Mouse (Mus musculus) C2C12 (cell line): ENCODE results near the gene Plekhg6. TPM values are rescaled to one million over a fixed set of nuclear protein-coding genes. Genes with fewer than 3 reads are reported as not detected.

ENCODE experiments used
- H3K27me3 ChIP-seq: one replicate; pipeline ENCODE4 v1.6.1; 2011; ENCODE audit not compliant: control insufficient read depth, insufficient read depth, insufficient read length
- H3K36me3 ChIP-seq: one replicate; pipeline ENCODE4 v1.6.1; 2011; ENCODE audit not compliant: control insufficient read depth, insufficient read depth
- H3K4me3 ChIP-seq: one replicate; pipeline ENCODE4 v1.5.1; 2011; ENCODE audit warnings: mild to moderate bottlenecking, control low read depth; ENCODE audit not compliant: poor library complexity, insufficient read depth, severe bottlenecking
- H3K79me2 ChIP-seq: one replicate; pipeline ENCODE4 v1.6.1; 2011; ENCODE audit not compliant: control insufficient read depth, insufficient read depth
- H3K79me3 ChIP-seq: one replicate; pipeline ENCODE4 v1.6.1; 2011; ENCODE audit warnings: low read depth, control low read depth
- H3ac ChIP-seq: one replicate; pipeline ENCODE3; 2011; ENCODE audit warnings: low read depth; ENCODE audit not compliant: control insufficient read depth, insufficient read length
- CEBPB ChIP-seq: IDR thresholded peaks from one replicate; pipeline ENCODE4 v1.6.1; 2011; ENCODE audit warnings: low read depth, mild to moderate bottlenecking, control low read depth, moderate library complexity
- CTCF ChIP-seq: IDR thresholded peaks from one replicate; pipeline ENCODE4 v1.5.1; 2011; ENCODE audit not compliant: control insufficient read depth, insufficient read depth, insufficient read length
- FOSL1 ChIP-seq: IDR thresholded peaks from one replicate; pipeline ENCODE4 v1.8.0; 2011; ENCODE audit warnings: mild to moderate bottlenecking, low read length; ENCODE audit not compliant: poor library complexity, insufficient read depth, severe bottlenecking
- MAX ChIP-seq: IDR thresholded peaks from one replicate; pipeline ENCODE4 v1.6.1; 2011; ENCODE audit warnings: mild to moderate bottlenecking, control low read depth
- MYOD1 ChIP-seq: IDR thresholded peaks from one replicate; pipeline ENCODE4 v1.6.1; 2011; ENCODE audit warnings: low read depth; ENCODE audit not compliant: control insufficient read depth, insufficient read length
- MYOG ChIP-seq: IDR thresholded peaks from one replicate; pipeline ENCODE4 v1.6.1; 2011; ENCODE audit not compliant: control insufficient read depth, insufficient read length; ENCODE audit errors: extremely low read depth
- USF1 ChIP-seq: IDR thresholded peaks from one replicate; pipeline ENCODE4 v1.6.1; 2011; ENCODE audit warnings: low read depth, mild to moderate bottlenecking, control low read depth, moderate library complexity
- polyA plus RNA-seq: library from polyadenylated mRNA; unstranded; fragments of >200 nt; fragmentation: generic; extraction: Trizol; gene quantifications from one replicate; pipeline ENCODE4 v1.2.1, GENCODE M21; 2012; ENCODE audit warnings: missing spikeins

Plekhg6 gene
- polyA plus RNA-seq, 1 experiment, result 0.09 TPM

DNA sequence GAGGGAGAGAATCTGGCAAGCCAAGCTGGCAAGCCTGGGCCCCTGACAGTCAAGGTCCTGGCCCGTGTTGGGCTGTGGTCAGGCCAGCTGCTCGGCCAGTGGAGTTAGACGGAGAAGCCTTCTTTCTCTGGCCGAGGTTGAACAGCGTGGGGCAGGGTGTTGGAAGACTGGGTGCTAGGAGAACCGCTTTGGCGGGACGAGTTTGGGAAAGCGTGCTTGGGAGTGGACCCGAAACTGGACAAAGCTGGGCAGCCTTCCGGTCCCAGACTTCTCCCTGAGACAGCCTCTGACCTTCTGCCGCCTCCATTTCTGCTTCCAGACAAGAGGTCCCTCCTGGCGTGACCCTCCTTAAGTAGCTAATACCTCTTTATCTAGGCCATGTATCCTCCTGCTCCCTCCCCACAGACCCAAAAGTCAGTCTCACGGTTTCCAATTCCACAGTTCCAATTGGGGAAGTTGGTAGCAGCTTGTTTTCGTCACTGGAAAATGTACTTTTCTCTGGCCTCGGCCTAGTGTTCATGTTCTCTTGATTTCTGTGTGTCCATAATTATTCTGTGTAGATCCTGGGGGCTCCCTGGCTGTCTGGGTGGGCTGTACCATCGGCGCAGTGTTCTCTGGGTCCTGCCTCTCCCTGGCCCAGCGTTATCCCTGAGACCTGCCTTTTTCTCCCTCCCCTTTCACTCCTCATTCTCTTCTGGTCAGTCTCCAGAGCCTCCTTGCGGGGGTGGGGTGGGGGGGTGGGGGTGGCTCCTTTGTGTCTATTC is 30.2 kb downstream of the Plekhg6 start:
- H3K79me3 ChIP-seq, result peaks cover 47% of the 10 kb centered on the region
- peaks cover 61% of the 10 kb centered on the region for H3K79me2 ChIP-seq
- H3ac ChIP-seq, result peak overlapping the region; percentile 92
- peak overlapping the region; percentile 80 for H3K4me3 ChIP-seq
- H3K27me3 ChIP-seq, result no peaks in the 10 kb centered on the region
- TF ChIP-seq CTCF (no peak), USF1 (no peak), FOSL1 (no peak), MAX (no peak), MYOD1 (no peak), CEBPB (no peak)
- peaks cover 3% of the 10 kb centered on the region for H3K36me3 ChIP-seq

DNA sequence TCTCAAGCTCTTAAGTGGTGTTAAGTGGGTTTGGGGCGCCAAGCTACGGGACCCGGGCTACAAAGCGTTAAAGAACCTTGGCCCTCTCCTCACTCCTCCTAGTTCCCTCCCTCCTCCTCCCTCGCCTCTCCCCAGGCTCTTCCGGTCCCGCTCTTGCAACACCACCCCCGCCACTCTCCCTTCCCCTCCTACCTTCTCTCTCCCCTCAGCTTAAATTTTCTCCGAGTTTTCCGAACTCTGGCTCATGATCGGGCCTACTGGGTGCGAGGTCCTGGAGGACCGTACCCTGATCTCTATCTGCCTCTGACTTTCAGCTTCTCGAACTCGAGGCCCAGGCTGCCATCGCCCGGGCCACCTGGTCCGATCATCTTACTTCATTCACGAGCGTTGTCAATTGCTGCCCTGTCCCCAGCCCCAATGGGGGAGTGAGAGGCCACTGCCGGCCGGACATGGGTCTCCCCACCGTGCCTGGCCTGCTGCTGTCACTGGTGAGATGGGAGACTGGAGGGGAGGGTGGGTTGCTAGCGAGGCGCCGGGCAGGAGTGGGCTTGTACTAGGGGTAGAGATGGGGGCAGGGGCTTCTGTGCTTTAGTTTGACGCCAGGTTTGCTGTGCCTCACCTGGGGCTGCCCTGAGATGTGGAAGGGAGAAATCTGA is 30.9 kb downstream of the Plekhg6 start:
- peaks cover 3% of the 10 kb centered on the region for H3K36me3 ChIP-seq

DNA sequence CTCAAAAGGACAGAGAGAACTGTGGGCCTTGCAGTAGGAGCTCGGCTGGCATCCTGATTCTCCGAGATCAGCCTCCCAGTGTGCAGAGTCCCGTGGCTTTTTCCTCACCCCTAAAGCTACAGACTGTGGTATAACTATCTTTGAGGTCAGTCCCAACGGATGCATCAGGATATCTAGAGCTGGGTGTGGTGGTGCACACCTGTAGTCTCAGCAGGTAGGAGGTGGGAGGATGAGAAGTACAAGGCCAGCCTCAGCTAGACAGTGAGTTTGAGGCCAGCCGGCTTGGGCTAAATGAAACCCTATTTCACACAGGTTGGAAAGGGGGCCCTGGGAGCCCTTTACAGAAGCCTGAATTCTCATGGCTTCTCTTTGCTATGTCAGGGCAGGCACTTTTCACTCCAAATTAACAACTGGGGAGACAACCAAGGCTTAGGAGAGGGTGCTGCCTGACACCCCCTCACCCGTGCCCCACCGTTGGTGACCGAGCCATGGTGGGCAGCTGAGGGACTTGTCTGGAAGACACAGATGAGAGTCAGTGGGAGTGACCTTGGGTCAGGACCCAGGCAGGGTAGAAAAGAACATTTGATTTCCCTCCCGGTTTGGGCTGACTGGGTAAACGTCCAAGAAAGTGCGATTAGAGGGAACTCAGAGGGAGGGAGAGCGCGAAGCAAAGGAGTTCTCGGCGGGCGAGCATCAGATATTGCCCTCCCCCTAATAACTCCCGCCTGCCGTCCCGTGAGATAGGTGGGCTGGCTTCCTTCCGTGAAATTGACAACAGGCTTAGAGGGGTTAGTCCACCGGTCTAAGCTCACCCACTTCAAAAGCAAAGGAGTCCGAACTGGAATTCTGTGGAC is 31.6 kb downstream of the Plekhg6 start, which contains the start of gene Tnfrsf1a:
Gene Tnfrsf1a (plus strand): TSS at position 642 of the 854 bp plus-strand sequence.
- Histone ChIP-seq H3K79me3 (peaks cover 41% of the 10 kb centered on the region), H3K27me3 (no peaks in the 10 kb centered on the region), H3K36me3 (peaks cover 3% of the 10 kb centered on the region), H3K4me3 (peak within 1 kb of the TSS; percentile 80), H3K79me2 (peaks cover 48% of the 10 kb centered on the region), H3ac (peak within 1 kb of the TSS; percentile 92)
- TF ChIP-seq MAX (no peak), CEBPB (no peak), USF1 (no peak), CTCF (no peak), MYOD1 (no peak), FOSL1 (no peak), MYOG (no peak)

More for the DNA sequence above, 30.9 kb downstream of the Plekhg6 start:
- peaks cover 41% of the 10 kb centered on the region for H3K79me3 ChIP-seq
- H3K4me3 ChIP-seq, result peak overlapping the region; percentile 80
- TF ChIP-seq CTCF (no peak), CEBPB (peak; percentile 89)
- H3ac ChIP-seq, result peak overlapping the region; percentile 92
- H3K27me3 ChIP-seq, result no peaks in the 10 kb centered on the region
- H3K79me2 ChIP-seq, result peaks cover 54% of the 10 kb centered on the region

DNA sequence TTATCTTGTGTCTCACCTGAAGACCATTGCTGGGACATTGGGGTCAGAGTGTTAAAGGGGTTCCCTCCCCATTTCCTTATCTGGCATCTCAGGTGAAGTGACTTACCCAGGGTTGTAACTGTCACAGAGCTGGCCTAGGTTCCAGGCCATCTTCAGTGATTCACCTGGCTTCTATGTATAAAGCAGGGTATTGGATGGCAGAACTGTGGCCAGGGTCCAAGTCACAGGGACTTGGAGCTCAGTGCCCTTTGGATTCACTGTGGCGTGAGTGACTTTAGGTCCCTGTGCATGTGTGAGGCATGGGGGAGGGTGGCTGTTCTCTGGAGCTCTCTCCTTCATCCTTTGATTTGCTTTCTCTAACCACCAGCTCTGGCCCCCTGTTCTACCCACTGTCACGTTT is 34.6 kb downstream of the Plekhg6 start:
- TF ChIP-seq MYOD1, result no peak
- TF ChIP-seq FOSL1, result no peak
- no peak for TF ChIP-seq USF1
- TF ChIP-seq MAX, result no peak
- no peak for TF ChIP-seq CTCF
- TF ChIP-seq CEBPB, result no peak
- TF ChIP-seq MYOG, result no peak
- peaks cover 19% of the 10 kb centered on the region for H3K79me2 ChIP-seq
- H3K4me3 ChIP-seq, result no peak overlapping the region
- H3K27me3 ChIP-seq, result no peaks in the 10 kb centered on the region
- H3ac ChIP-seq, result no peak overlapping the region
- no peaks in the 10 kb centered on the region for H3K36me3 ChIP-seq
- peaks cover 14% of the 10 kb centered on the region for H3K79me3 ChIP-seq

DNA sequence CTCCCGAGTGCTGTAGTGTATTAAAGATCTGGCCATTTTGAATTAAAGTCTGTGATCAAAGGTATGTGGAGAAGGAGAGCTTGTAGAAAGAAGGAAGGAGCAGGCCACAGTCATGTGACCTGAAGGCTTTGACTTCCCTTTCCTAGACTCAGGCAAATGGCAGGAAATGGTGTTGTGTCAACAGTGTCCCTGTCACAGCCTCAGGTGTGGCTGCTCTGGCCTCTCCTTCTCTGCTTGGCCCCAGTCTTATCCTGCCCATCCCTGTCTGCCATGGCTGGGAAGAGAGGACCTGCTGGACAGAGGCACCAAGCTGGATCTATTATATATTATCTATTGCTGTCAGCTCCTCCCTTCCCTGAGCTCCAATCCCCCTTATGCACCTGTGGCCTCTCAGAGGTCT is 35.0 kb downstream of the Plekhg6 start:
- H3K36me3 ChIP-seq, result no peaks in the 10 kb centered on the region
- H3K79me2 ChIP-seq, result peaks cover 15% of the 10 kb centered on the region
- H3K79me3 ChIP-seq, result peaks cover 11% of the 10 kb centered on the region
- TF ChIP-seq FOSL1 (no peak), USF1 (peak; percentile 18), MYOD1 (no peak), CTCF (no peak)
- H3K4me3 ChIP-seq, result no peak overlapping the region
- no peaks in the 10 kb centered on the region for H3K27me3 ChIP-seq
- H3ac ChIP-seq, result no peak overlapping the region
